Mouse (Mus musculus) midbrain, embryonic 16.5 days (tissue): ENCODE results near the gene Fam20b. TPM values are rescaled to one million over a fixed set of nuclear protein-coding genes. Genes with fewer than 3 reads are reported as not detected.

Experiments
- ATAC-seq: fragments of 200-750 bp; cut with Nextera tagmentation; 2 replicates; pipeline ENCODE4 v1.8.0; 2017; ENCODE audit warnings: moderate TSS enrichment
- H3K27ac ChIP-seq: fragments of 300-500 bp; sonication (generic); 2 replicates; pipeline ENCODE4 v1.5.1; 2014; ENCODE audit warnings: mild to moderate bottlenecking, low read length, mixed read lengths
- H3K27me3 ChIP-seq: fragments of 300-500 bp; sonication (generic); 2 replicates; pipeline ENCODE4 v1.6.1; 2014; ENCODE audit warnings: low read depth, low read length, mixed read lengths; ENCODE audit not compliant: control insufficient read depth, insufficient read depth
- H3K36me3 ChIP-seq: fragments of 300-500 bp; sonication (generic); 2 replicates; pipeline ENCODE4 v1.6.1; 2014; ENCODE audit warnings: mild to moderate bottlenecking, low read length, moderate library complexity, mixed read lengths; ENCODE audit not compliant: control insufficient read depth, insufficient read depth
- H3K4me1 ChIP-seq: fragments of 300-500 bp; sonication (generic); 2 replicates; pipeline ENCODE4 v1.6.1; 2014; ENCODE audit warnings: mild to moderate bottlenecking, low read length, mixed read lengths; ENCODE audit not compliant: control insufficient read depth, insufficient read depth
- H3K4me2 ChIP-seq: fragments of 300-500 bp; sonication (generic); 2 replicates; pipeline ENCODE4 v1.6.1; 2014; ENCODE audit warnings: mild to moderate bottlenecking, low read length, mixed read lengths
- H3K4me3 ChIP-seq: fragments of 300-500 bp; sonication (generic); 2 replicates; pipeline ENCODE4 v1.5.1; 2014; ENCODE audit warnings: low read depth, mild to moderate bottlenecking, low read length, moderate library complexity, mixed read lengths
- H3K9ac ChIP-seq: fragments of 300-500 bp; sonication (generic); 2 replicates; pipeline ENCODE4 v1.6.1; 2014; ENCODE audit warnings: low read depth, low read length, mixed read lengths
- H3K9me3 ChIP-seq: fragments of 300-500 bp; sonication (generic); replicated peaks from 2 replicates; pipeline ENCODE4 v1.6.1; 2014; ENCODE audit warnings: mild to moderate bottlenecking, low read length, mixed read lengths; ENCODE audit not compliant: control insufficient read depth, poor library complexity, severe bottlenecking
- WGBS: fragments of 180-500 bp; shearing (Covaris S2); extraction: QIAGEN DNeasy Blood & Tissue Kit; methylation state at CpG from one replicate; pipeline ENCODE4 v1.1.7; 2014; 5-methylcytosine and 5-hydroxymethylcytosine counted together
- polyA plus RNA-seq: library from polyadenylated mRNA; unstranded; fragments of >200 nt; fragmentation: Nextera tagmentation; extraction: Ambion mirVana; gene quantifications from 2 replicates; pipeline ENCODE4 v1.2.1, GENCODE M21; 2015

The Fam20b gene
- polyA plus RNA-seq, 1 experiment from 2014 or later: 34.4 TPM

- WGBS: 90% methylated on average over 6 of the region's 6 CpGs
Observed at GRCm38 (mm10) chr1:156716681-156717080, 2.2 kb downstream of the Fam20b start.

GRCm38 (mm10) chr1:156710472-156711098, 8.3 kb downstream of the Fam20b start:
- Histone ChIP-seq H3K27ac (no peak overlapping the region), H3K27me3 (no peaks in the 10 kb centered on the region), H3K4me1 (peaks cover 7% of the 10 kb centered on the region; the same call in 1 of the 2 replicates), H3K4me2 (no peak overlapping the region), H3K9me3 (no peaks in the 10 kb centered on the region), H3K4me3 (no peak overlapping the region), H3K36me3 (peaks cover 2% of the 10 kb centered on the region; the same call in 1 of the 2 replicates), H3K9ac (no peak overlapping the region)
- ATAC-seq: no peak
- WGBS: 51% methylated on average over 10 of the region's 10 CpGs

More at GRCm38 (mm10) chr1:156716681-156717080, 2.2 kb downstream of the Fam20b start:
- no peak overlapping the region for H3K9ac ChIP-seq
- peaks cover 12% of the 10 kb centered on the region for H3K4me1 ChIP-seq
- ATAC-seq: no peak
- no peak overlapping the region for H3K27ac ChIP-seq
- no peaks in the 10 kb centered on the region for H3K9me3 ChIP-seq
- H3K27me3 ChIP-seq: 0 out of 2 replicates have a peak, but pooled peaks cover 3% of the 10 kb centered on the region
- H3K4me3 ChIP-seq: no peak overlapping the region
- H3K4me2 ChIP-seq: no peak overlapping the region
- H3K36me3 ChIP-seq: 0 out of 2 replicates have a peak, but pooled peaks cover 3% of the 10 kb centered on the region

GRCm38 (mm10) chr1:156708672-156709071, 10.2 kb downstream of the Fam20b start:
- ATAC-seq: no peak
- Histone ChIP-seq H3K27ac (no peak overlapping the region), H3K27me3 (no peaks in the 10 kb centered on the region)

GRCm38 (mm10) chr1:156705696-156706285, 13.1 kb downstream of the Fam20b start:
- Histone ChIP-seq H3K9ac (no peak overlapping the region), H3K27me3 (no peaks in the 10 kb centered on the region), H3K36me3 (peaks cover 7% of the 10 kb centered on the region; the same call in 1 of the 2 replicates), H3K27ac (no peak overlapping the region), H3K9me3 (no peaks in the 10 kb centered on the region), H3K4me1 (peaks cover 4% of the 10 kb centered on the region; the same call in 1 of the 2 replicates), H3K4me2 (no peak overlapping the region), H3K4me3 (no peak overlapping the region)
- 84% methylated on average over 10 of the region's 10 CpGs for WGBS
- ATAC-seq: no peak

More at GRCm38 (mm10) chr1:156708672-156709071, 10.2 kb downstream of the Fam20b start:
- Histone ChIP-seq H3K4me1 (peaks cover 7% of the 10 kb centered on the region; the same call in 1 of the 2 replicates), H3K4me2 (no peak overlapping the region), H3K9ac (no peak overlapping the region), H3K4me3 (no peak overlapping the region), H3K36me3 (peaks cover 4% of the 10 kb centered on the region; the same call in 1 of the 2 replicates), H3K9me3 (no peaks in the 10 kb centered on the region)
- 96% methylated on average over 3 of the region's 3 CpGs for WGBS

GRCm38 (mm10) chr1:156703444-156703843, 15.4 kb downstream of the Fam20b start:
- 93% methylated on average over 4 of the region's 4 CpGs for WGBS
- H3K4me3 ChIP-seq: no peak overlapping the region
- no peaks in the 10 kb centered on the region for H3K27me3 ChIP-seq
- no peak for ATAC-seq
- no peaks in the 10 kb centered on the region for H3K4me1 ChIP-seq
- no peak overlapping the region for H3K9ac ChIP-seq
- H3K9me3 ChIP-seq: no peaks in the 10 kb centered on the region
- no peak overlapping the region for H3K4me2 ChIP-seq
- peaks cover 15% of the 10 kb centered on the region for H3K36me3 ChIP-seq
- no peak overlapping the region for H3K27ac ChIP-seq

- Histone ChIP-seq H3K4me1 (no peaks in the 10 kb centered on the region), H3K4me2 (no peak overlapping the region), H3K27me3 (no peaks in the 10 kb centered on the region), H3K27ac (no peak overlapping the region), H3K9ac (no peak overlapping the region), H3K9me3 (no peaks in the 10 kb centered on the region), H3K4me3 (no peak overlapping the region), H3K36me3 (peaks cover 23% of the 10 kb centered on the region)
- no peak for ATAC-seq
- WGBS: 92% methylated on average over 7 of the region's 7 CpGs
Observed at GRCm38 (mm10) chr1:156702151-156702550, 16.7 kb downstream of the Fam20b start.

- 68% methylated on average over 7 of the region's 7 CpGs for WGBS
- no peaks in the 10 kb centered on the region for H3K27me3 ChIP-seq
- no peak overlapping the region for H3K27ac ChIP-seq
- peaks cover 7% of the 10 kb centered on the region; the same call in 1 of the 2 replicates for H3K36me3 ChIP-seq
- no peak for ATAC-seq
- H3K4me2 ChIP-seq: no peak overlapping the region
- H3K9me3 ChIP-seq: no peaks in the 10 kb centered on the region
- no peak overlapping the region for H3K9ac ChIP-seq
- H3K4me3 ChIP-seq: no peak overlapping the region
- H3K4me1 ChIP-seq: no peaks in the 10 kb centered on the region
Observed at GRCm38 (mm10) chr1:156686025-156686661, 32.7 kb downstream of the Fam20b start.

GRCm38 (mm10) chr1:156679599-156679998, 39.3 kb downstream of the Fam20b start:
- Histone ChIP-seq H3K27me3 (no peaks in the 10 kb centered on the region), H3K4me3 (no peak overlapping the region), H3K4me2 (no peak overlapping the region), H3K4me1 (no peaks in the 10 kb centered on the region; the same call in 1 of the 2 replicates), H3K9ac (no peak overlapping the region), H3K36me3 (peaks cover 9% of the 10 kb centered on the region; the same call in 1 of the 2 replicates), H3K27ac (no peak overlapping the region), H3K9me3 (no peaks in the 10 kb centered on the region)
- no peak for ATAC-seq
- WGBS: 68% methylated on average over 9 of the region's 9 CpGs

- ATAC-seq: no peak
Observed at GRCm38 (mm10) chr1:156677230-156677629, 41.7 kb downstream of the Fam20b start.

More at GRCm38 (mm10) chr1:156677230-156677629, 41.7 kb downstream of the Fam20b start:
- Histone ChIP-seq H3K4me3 (no peak overlapping the region), H3K36me3 (0 out of 2 replicates have a peak, but pooled peaks cover 6% of the 10 kb centered on the region), H3K27me3 (no peaks in the 10 kb centered on the region), H3K9me3 (no peaks in the 10 kb centered on the region), H3K4me1 (peaks cover 11% of the 10 kb centered on the region), H3K4me2 (no peak overlapping the region), H3K9ac (no peak overlapping the region), H3K27ac (no peak overlapping the region)
- WGBS: 64% methylated on average over 3 of the region's 3 CpGs
